ENCODE assay signal across 8 mouse cellular contexts in genomic region chr19:7205326-7205725, GRCm38 (mm10). TPM values are rescaled to one million over a fixed set of nuclear protein-coding genes. Genes with fewer than 3 reads are reported as not detected.
DNase-seq lines count a peak whose midpoint lies in the region; ATAC-seq lines count a peak whose summit lies in the region.

No protein-coding gene starts in this region.

- intact Hi-C loops in gastrocnemius, postnatal 36 days (cut with DNase I): no loop called here

- peak; percentile 8; the same call in 1 of the 2 replicates for ATAC-seq in kidney, embryonic 14.5 days (ENCODE audit: low FRiP score, low TSS enrichment)
- no peak for ATAC-seq in hindbrain, embryonic 11.5 days (ENCODE audit: low FRiP score)
- no peak for ATAC-seq in midbrain, embryonic 13.5 days

- peaks cover 35% of the 10 kb centered on the region for H3K36me3 ChIP-seq in kidney, embryonic 14.5 days (ENCODE audit: control insufficient read depth, insufficient read depth, low read length)
- H3K36me3 ChIP-seq in hindbrain, embryonic 11.5 days (ENCODE audit: control insufficient read depth, insufficient read depth, low read length): peaks cover 8% of the 10 kb centered on the region; the same call in 1 of the 2 replicates
- peaks cover 35% of the 10 kb centered on the region for H3K36me3 ChIP-seq in midbrain, embryonic 13.5 days

- H3K9ac ChIP-seq in kidney, embryonic 14.5 days (ENCODE audit: low read depth, low read length): peak overlapping the region; percentile 88
- H3K9ac ChIP-seq in hindbrain, embryonic 11.5 days (ENCODE audit: low read depth, low read length): peak overlapping the region; percentile 85
- peak overlapping the region; percentile 89 for H3K9ac ChIP-seq in midbrain, embryonic 13.5 days (replicated peaks)

- H3K4me2 ChIP-seq in kidney, embryonic 14.5 days (replicated peaks; ENCODE audit: low read depth, low read length): peak overlapping the region; percentile 90
- H3K4me2 ChIP-seq in hindbrain, embryonic 11.5 days (replicated peaks; ENCODE audit: low read depth, low read length): peak overlapping the region; percentile 72
- peak overlapping the region; percentile 84 for H3K4me2 ChIP-seq in midbrain, embryonic 13.5 days (replicated peaks)

- peak overlapping the region; percentile 97 for H3K27ac ChIP-seq in kidney, embryonic 14.5 days (ENCODE audit: low read depth, low read length)
- peak overlapping the region; percentile 97 for H3K27ac ChIP-seq in hindbrain, embryonic 11.5 days (ENCODE audit: low read depth, low read length)
- H3K27ac ChIP-seq in midbrain, embryonic 13.5 days: peak overlapping the region; percentile 95

- DNase-seq in kidney, postnatal 36 days: no peak
- peak; percentile 63 for DNase-seq in adipocyte (ENCODE audit: low spot score)
- DNase-seq in hindbrain, embryonic 11.5 days (ENCODE audit: low spot score): no peak
- no peak for DNase-seq in thymus, postnatal 14 days
- DNase-seq in ovary, postnatal 36 days (ENCODE audit: low spot score): no peak
- DNase-seq in gastrocnemius, postnatal 36 days: no peak

- H3K9me3 ChIP-seq in kidney, embryonic 14.5 days (ENCODE audit: control insufficient read depth, low read length): no peaks in the 10 kb centered on the region
- H3K9me3 ChIP-seq in hindbrain, embryonic 11.5 days (ENCODE audit: control insufficient read depth, low read length): no peaks in the 10 kb centered on the region
- no peaks in the 10 kb centered on the region for H3K9me3 ChIP-seq in midbrain, embryonic 13.5 days

- H3K4me3 ChIP-seq in kidney, embryonic 14.5 days (ENCODE audit: low read length): peak overlapping the region; percentile 78
- H3K4me3 ChIP-seq in hindbrain, embryonic 11.5 days (ENCODE audit: low read depth, low read length): peak overlapping the region; percentile 73
- peak overlapping the region; percentile 84 for H3K4me3 ChIP-seq in midbrain, embryonic 13.5 days (replicated peaks)

- WGBS in kidney, embryonic 14.5 days: 26% methylated on average over 7 of the region's 7 CpGs
- 37% methylated on average over 7 of the region's 7 CpGs for WGBS in hindbrain, embryonic 11.5 days
- 33% methylated on average over 7 of the region's 7 CpGs for WGBS in midbrain, embryonic 13.5 days

- peaks cover 17% of the 10 kb centered on the region; the same call in 1 of the 2 replicates for H3K4me1 ChIP-seq in kidney, embryonic 14.5 days (ENCODE audit: control insufficient read depth, insufficient read depth, low read length)
- peaks cover 4% of the 10 kb centered on the region for H3K4me1 ChIP-seq in hindbrain, embryonic 11.5 days (replicated peaks; ENCODE audit: control insufficient read depth, insufficient read depth, low read length)
- H3K4me1 ChIP-seq in midbrain, embryonic 13.5 days (replicated peaks): peaks cover 34% of the 10 kb centered on the region

- H3K27me3 ChIP-seq in kidney, embryonic 14.5 days (ENCODE audit: control insufficient read depth, insufficient read depth, low read length): no peaks in the 10 kb centered on the region
- no peaks in the 10 kb centered on the region for H3K27me3 ChIP-seq in hindbrain, embryonic 11.5 days (ENCODE audit: control insufficient read depth, insufficient read depth, low read length)
- H3K27me3 ChIP-seq in midbrain, embryonic 13.5 days: no peaks in the 10 kb centered on the region

RNA-seq across cellular contexts. Expression of gene Otub1, which starts 0.8 kb away (rescaled TPM):
- 237 and 255 TPM in 2 replicates for polyA plus RNA-seq in kidney, embryonic 14.5 days (2014; fragmentation: Nextera tagmentation; extraction: Ambion mirVana)
- 246 and 250 TPM in 2 replicates for polyA plus RNA-seq in hindbrain, embryonic 11.5 days (2014; fragmentation: Nextera tagmentation; extraction: Ambion mirVana)
- 247 and 260 TPM in 2 replicates for polyA plus RNA-seq in midbrain, embryonic 13.5 days (2015; fragmentation: Nextera tagmentation; extraction: Ambion mirVana)
- 10 to 100 TPM; 45.4 to 49.9 TPM for total RNA-seq in gastrocnemius, postnatal 36 days (2021)

RNA-seq across cellular contexts. Expression of gene Cox8a, which starts 12.1 kb away (rescaled TPM):
- 1,171 and 1,487 TPM in 2 replicates for polyA plus RNA-seq in kidney, embryonic 14.5 days (2014; fragmentation: Nextera tagmentation; extraction: Ambion mirVana)
- polyA plus RNA-seq in hindbrain, embryonic 11.5 days (2014; fragmentation: Nextera tagmentation; extraction: Ambion mirVana): 762 and 780 TPM in 2 replicates
- polyA plus RNA-seq in midbrain, embryonic 13.5 days (2015; fragmentation: Nextera tagmentation; extraction: Ambion mirVana): 750 and 771 TPM in 2 replicates
- 10 to 100 TPM; 80.2 to 87.0 TPM for total RNA-seq in gastrocnemius, postnatal 36 days (2021)

RNA-seq across cellular contexts. Expression of gene Naa40, which starts 35.7 kb away (rescaled TPM):
- 57.8 and 90.7 TPM in 2 replicates for polyA plus RNA-seq in kidney, embryonic 14.5 days (2014; fragmentation: Nextera tagmentation; extraction: Ambion mirVana)
- polyA plus RNA-seq in hindbrain, embryonic 11.5 days (2014; fragmentation: Nextera tagmentation; extraction: Ambion mirVana): 79.9 and 87.6 TPM in 2 replicates
- 73.7 and 74.6 TPM in 2 replicates for polyA plus RNA-seq in midbrain, embryonic 13.5 days (2015; fragmentation: Nextera tagmentation; extraction: Ambion mirVana)
- 10 to 100 TPM in 1 of 2 experiments, 1 to 10 TPM in 1; 7.8 to 11.3 TPM for total RNA-seq in gastrocnemius, postnatal 36 days (2021)
